Mouse (Mus musculus): ENCODE measurements at regions not wholly inside any gene's neighbourhood (a gene's known extent, or its start where the extent isn't known, plus 50 kb on each side); places are given as distances from the start of the nearest gene placed in this dataset.

GRCm38 (mm10) chr2:128433553-128434081 is 157.4 kb upstream of the Spdye4c start:
- no peaks in the 10 kb centered on the region for H3K4me1 ChIP-seq (ENCODE audit: control insufficient read depth, insufficient read depth, low read length)
- no peak for TF ChIP-seq POLR2A (IDR thresholded peaks at IDR 0.05; ENCODE audit: control insufficient read depth, low read depth, low read length)
- no peak overlapping the region for H3K27ac ChIP-seq (ENCODE audit: control insufficient read depth, insufficient read depth, low read depth, low read length)
- H3K27me3 ChIP-seq (ENCODE audit: control insufficient read depth, insufficient read depth, low read length), result no peaks in the 10 kb centered on the region
- H3K4me3 ChIP-seq (ENCODE audit: control insufficient read depth, low read depth, low read length), result no peak overlapping the region
- no peaks in the 10 kb centered on the region for H3K36me3 ChIP-seq (ENCODE audit: control insufficient read depth, insufficient read depth, low read length)

DNA sequence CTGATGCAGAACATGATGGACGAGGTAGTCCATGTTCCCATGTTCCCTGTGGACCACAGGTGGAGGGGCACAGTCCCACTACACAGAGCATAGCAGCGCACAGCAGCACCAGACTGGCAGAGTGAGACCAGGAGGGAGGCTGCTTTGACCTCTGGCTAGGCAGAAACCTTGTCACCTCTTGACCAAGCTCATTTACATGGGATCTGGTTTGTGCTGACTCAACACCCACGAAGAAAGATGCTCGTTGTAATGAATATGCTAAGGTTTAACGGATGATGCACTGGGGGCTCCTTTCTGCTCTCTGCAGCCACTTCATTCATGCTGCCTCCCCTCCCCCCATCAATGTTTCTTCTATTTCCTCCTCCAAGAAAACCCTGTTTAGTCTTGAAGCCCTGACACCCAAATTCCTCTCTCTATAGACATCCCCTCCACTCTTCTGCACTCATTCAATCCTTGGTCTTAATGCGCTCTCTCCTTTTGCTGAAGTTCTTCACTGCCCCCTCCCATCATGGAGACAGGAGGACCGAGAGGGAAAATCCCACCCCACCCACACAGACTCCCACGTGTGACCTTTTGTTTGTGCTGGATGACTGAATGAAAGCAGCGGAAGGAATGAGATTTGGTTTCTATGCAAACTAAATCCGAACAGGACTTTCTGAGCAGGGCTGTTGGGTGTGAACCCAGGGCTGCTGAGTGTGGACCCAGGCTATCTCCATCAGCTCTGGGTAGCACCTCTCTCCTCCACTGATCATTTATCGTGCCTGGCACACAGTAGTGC is 156.6 kb upstream of the Spdye4c start:
- H3K4me3 ChIP-seq (ENCODE audit: control insufficient read depth, low read depth, low read length), result no peak overlapping the region
- H3K27me3 ChIP-seq (ENCODE audit: control insufficient read depth, insufficient read depth, low read length), result no peaks in the 10 kb centered on the region
- H3K27ac ChIP-seq (ENCODE audit: control insufficient read depth, insufficient read depth, low read depth, low read length), result no peak overlapping the region
- no peaks in the 10 kb centered on the region for H3K4me1 ChIP-seq (ENCODE audit: control insufficient read depth, insufficient read depth, low read length)
- no peaks in the 10 kb centered on the region for H3K36me3 ChIP-seq (ENCODE audit: control insufficient read depth, insufficient read depth, low read length)
- no peak for TF ChIP-seq POLR2A (IDR thresholded peaks at IDR 0.05; ENCODE audit: control insufficient read depth, low read depth, low read length)
- TF ChIP-seq CTCF (IDR thresholded peaks at IDR 0.05; ENCODE audit: control insufficient read depth, insufficient read depth, insufficient replicate concordance, low read depth, low read length), result no peak

- no peaks in the 10 kb centered on the region for H3K36me3 ChIP-seq (ENCODE audit: control insufficient read depth, insufficient read depth, low read length)
- no peaks in the 10 kb centered on the region for H3K27me3 ChIP-seq (ENCODE audit: control insufficient read depth, insufficient read depth, low read length)
- H3K4me1 ChIP-seq (ENCODE audit: control insufficient read depth, insufficient read depth, low read length), result no peaks in the 10 kb centered on the region
- no peak for TF ChIP-seq POLR2A (IDR thresholded peaks at IDR 0.05; ENCODE audit: control insufficient read depth, low read depth, low read length)
- no peak for TF ChIP-seq CTCF (IDR thresholded peaks at IDR 0.05; ENCODE audit: control insufficient read depth, insufficient read depth, insufficient replicate concordance, low read depth, low read length)
- H3K4me3 ChIP-seq (ENCODE audit: control insufficient read depth, low read depth, low read length), result no peak overlapping the region
- no peak overlapping the region for H3K27ac ChIP-seq (ENCODE audit: control insufficient read depth, insufficient read depth, low read depth, low read length)
Observed at GRCm38 (mm10) chr2:128436378-128436777, 154.6 kb upstream of the Spdye4c start.

DNA sequence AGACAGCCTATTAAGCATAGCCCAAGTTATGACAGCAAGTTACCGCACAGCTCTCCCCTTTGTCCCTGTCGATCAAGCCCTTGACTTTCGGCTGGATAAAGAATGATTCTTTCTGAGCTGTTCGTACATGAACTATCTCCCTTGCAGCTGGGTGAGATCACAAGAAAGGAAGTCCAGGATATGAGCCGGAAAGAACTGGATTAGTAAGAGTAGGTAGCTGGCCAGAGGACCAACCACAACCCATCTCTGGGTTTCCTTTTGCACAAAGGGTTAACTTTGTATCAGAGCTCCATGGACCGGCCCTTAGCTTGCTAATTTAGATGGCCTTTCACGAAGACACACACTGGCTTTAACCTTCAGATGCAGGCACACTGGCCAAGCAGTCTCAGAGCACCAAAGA is 153.3 kb upstream of the Spdye4c start:
- no peak overlapping the region for H3K4me3 ChIP-seq (ENCODE audit: control insufficient read depth, low read depth, low read length)
- TF ChIP-seq POLR2A (IDR thresholded peaks at IDR 0.05; ENCODE audit: control insufficient read depth, low read depth, low read length), result no peak
- no peak for TF ChIP-seq CTCF (IDR thresholded peaks at IDR 0.05; ENCODE audit: control insufficient read depth, insufficient read depth, insufficient replicate concordance, low read depth, low read length)
- H3K36me3 ChIP-seq (ENCODE audit: control insufficient read depth, insufficient read depth, low read length), result no peaks in the 10 kb centered on the region
- H3K27me3 ChIP-seq (ENCODE audit: control insufficient read depth, insufficient read depth, low read length), result no peaks in the 10 kb centered on the region
- no peak overlapping the region for H3K27ac ChIP-seq (ENCODE audit: control insufficient read depth, insufficient read depth, low read depth, low read length)
- no peaks in the 10 kb centered on the region for H3K4me1 ChIP-seq (ENCODE audit: control insufficient read depth, insufficient read depth, low read length)

- TF ChIP-seq CTCF (IDR thresholded peaks at IDR 0.05; ENCODE audit: control insufficient read depth, insufficient read depth, insufficient replicate concordance, low read depth, low read length), result no peak
- no peak for TF ChIP-seq POLR2A (IDR thresholded peaks at IDR 0.05; ENCODE audit: control insufficient read depth, low read depth, low read length)
- H3K4me1 ChIP-seq (ENCODE audit: control insufficient read depth, insufficient read depth, low read length), result no peaks in the 10 kb centered on the region
- no peak overlapping the region for H3K4me3 ChIP-seq (ENCODE audit: control insufficient read depth, low read depth, low read length)
- no peaks in the 10 kb centered on the region for H3K27me3 ChIP-seq (ENCODE audit: control insufficient read depth, insufficient read depth, low read length)
- H3K36me3 ChIP-seq (ENCODE audit: control insufficient read depth, insufficient read depth, low read length), result no peaks in the 10 kb centered on the region
- H3K27ac ChIP-seq (ENCODE audit: control insufficient read depth, insufficient read depth, low read depth, low read length), result no peak overlapping the region
Observed at GRCm38 (mm10) chr2:128438161-128438822, 152.7 kb upstream of the Spdye4c start.

DNA sequence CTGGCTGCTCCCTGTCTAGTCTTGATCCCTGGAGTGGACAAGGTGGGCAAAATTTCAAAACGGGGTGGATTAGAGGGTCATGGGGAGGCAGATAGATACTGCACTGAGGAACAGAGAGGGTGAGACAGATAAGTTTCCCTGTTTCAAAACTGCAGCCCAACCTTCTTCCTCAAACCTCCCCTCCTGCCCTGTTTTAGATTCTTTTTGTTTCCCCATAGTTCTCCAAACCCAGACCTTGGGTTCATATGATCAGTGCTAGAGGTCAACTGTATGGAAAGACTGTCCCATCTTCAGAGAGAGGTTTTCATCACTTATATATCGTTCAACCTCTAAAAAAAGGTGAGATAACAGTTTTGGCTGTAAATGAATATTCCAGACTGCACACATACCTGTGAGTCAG is 152.1 kb upstream of the Spdye4c start:
- Histone ChIP-seq H3K27ac (ENCODE audit: control insufficient read depth, insufficient read depth, low read depth, low read length) (no peak overlapping the region), H3K36me3 (ENCODE audit: control insufficient read depth, insufficient read depth, low read length) (no peaks in the 10 kb centered on the region), H3K4me3 (ENCODE audit: control insufficient read depth, low read depth, low read length) (no peak overlapping the region), H3K4me1 (ENCODE audit: control insufficient read depth, insufficient read depth, low read length) (no peaks in the 10 kb centered on the region), H3K27me3 (ENCODE audit: control insufficient read depth, insufficient read depth, low read length) (no peaks in the 10 kb centered on the region)
- TF ChIP-seq POLR2A (IDR thresholded peaks at IDR 0.05; ENCODE audit: control insufficient read depth, low read depth, low read length) (no peak), CTCF (IDR thresholded peaks at IDR 0.05; ENCODE audit: control insufficient read depth, insufficient read depth, insufficient replicate concordance, low read depth, low read length) (no peak)

DNA sequence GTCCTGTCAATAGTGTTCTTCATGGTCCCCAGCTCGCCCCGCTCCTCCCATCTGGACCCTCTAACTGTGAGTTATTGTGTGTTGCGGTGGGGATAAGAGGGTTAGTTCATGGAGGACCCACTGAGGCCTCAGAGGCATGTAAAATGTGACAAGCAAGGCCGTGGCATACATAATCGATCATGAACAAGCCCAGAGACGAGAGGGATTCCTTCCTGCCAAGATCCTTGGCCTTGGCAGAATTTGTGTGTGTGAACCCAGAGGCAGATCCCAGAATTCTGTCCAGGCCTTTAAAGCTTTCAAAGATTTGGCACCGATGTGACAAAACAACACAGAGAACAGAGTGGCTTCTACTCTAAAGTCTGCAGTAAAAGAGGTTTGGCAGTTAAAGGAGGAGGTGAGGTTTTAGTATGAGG is 146.4 kb upstream of the Spdye4c start:
- no peaks in the 10 kb centered on the region for H3K27me3 ChIP-seq (ENCODE audit: control insufficient read depth, insufficient read depth, low read length)
- no peak overlapping the region for H3K4me3 ChIP-seq (ENCODE audit: control insufficient read depth, low read depth, low read length)
- TF ChIP-seq POLR2A (IDR thresholded peaks at IDR 0.05; ENCODE audit: control insufficient read depth, low read depth, low read length) (no peak), CTCF (IDR thresholded peaks at IDR 0.05; ENCODE audit: control insufficient read depth, insufficient read depth, insufficient replicate concordance, low read depth, low read length) (no peak)
- no peak overlapping the region for H3K27ac ChIP-seq (ENCODE audit: control insufficient read depth, insufficient read depth, low read depth, low read length)
- H3K4me1 ChIP-seq (ENCODE audit: control insufficient read depth, insufficient read depth, low read length), result no peaks in the 10 kb centered on the region
- no peaks in the 10 kb centered on the region for H3K36me3 ChIP-seq (ENCODE audit: control insufficient read depth, insufficient read depth, low read length)
